Mouse (Mus musculus) heart, embryonic 16.5 days (tissue): ENCODE results near the gene Helt. TPM values are rescaled to one million over a fixed set of nuclear protein-coding genes. Genes with fewer than 3 reads are reported as not detected.

Source experiments
- ATAC-seq: fragments of 200-750 bp; cut with Nextera tagmentation; replicated peaks from 2 replicates; pipeline ENCODE4 v1.8.0; 2017; ENCODE audit warnings: moderate number of reproducible peaks; ENCODE audit not compliant: insufficient read depth, low FRiP score; ENCODE audit errors: extremely low read depth
- H3K27ac ChIP-seq: fragments of 300-500 bp; sonication (generic); 2 replicates; pipeline ENCODE4 v1.5.1; 2014; ENCODE audit warnings: mild to moderate bottlenecking, low read length, control low read depth, moderate library complexity
- H3K27me3 ChIP-seq: fragments of 300-500 bp; sonication (generic); 2 replicates; pipeline ENCODE4 v1.6.1; 2014; ENCODE audit warnings: low read length, mixed read lengths; ENCODE audit not compliant: control insufficient read depth, insufficient read depth
- H3K36me3 ChIP-seq: fragments of 300-500 bp; sonication (generic); 2 replicates; pipeline ENCODE4 v1.6.1; 2014; ENCODE audit not compliant: control insufficient read depth, insufficient read depth
- H3K4me1 ChIP-seq: fragments of 300-500 bp; sonication (generic); 2 replicates; pipeline ENCODE4 v1.6.1; 2014; ENCODE audit warnings: low read length, mixed read lengths; ENCODE audit not compliant: control insufficient read depth, insufficient read depth
- H3K4me2 ChIP-seq: fragments of 300-500 bp; sonication (generic); 2 replicates; pipeline ENCODE4 v1.6.1; 2014; ENCODE audit warnings: low read depth, mild to moderate bottlenecking, control low read depth, low read length
- H3K4me3 ChIP-seq: fragments of 300-500 bp; sonication (generic); 2 replicates; pipeline ENCODE4 v1.5.1; 2014; ENCODE audit warnings: mild to moderate bottlenecking, control low read depth, low read length
- H3K9ac ChIP-seq: fragments of 300-500 bp; sonication (generic); 2 replicates; pipeline ENCODE4 v1.6.1; 2014; ENCODE audit warnings: low read length, control low read depth
- H3K9me3 ChIP-seq: fragments of 300-500 bp; sonication (generic); replicated peaks from 2 replicates; pipeline ENCODE4 v1.6.1; 2016; ENCODE audit warnings: low read length; ENCODE audit not compliant: control insufficient read depth
- WGBS: fragments of 180-500 bp; shearing (Covaris S2); extraction: QIAGEN DNeasy Blood & Tissue Kit; methylation state at CpG from one replicate; pipeline ENCODE4 v1.1.7; 2014; 5-methylcytosine and 5-hydroxymethylcytosine counted together
- polyA plus RNA-seq: library from polyadenylated mRNA; unstranded; fragments of >200 nt; fragmentation: Nextera tagmentation; extraction: Ambion mirVana; gene quantifications from 2 replicates; pipeline ENCODE4 v1.2.1, GENCODE M21; 2015

The Helt gene
- polyA plus RNA-seq, result not detected in 2 replicates

DNA sequence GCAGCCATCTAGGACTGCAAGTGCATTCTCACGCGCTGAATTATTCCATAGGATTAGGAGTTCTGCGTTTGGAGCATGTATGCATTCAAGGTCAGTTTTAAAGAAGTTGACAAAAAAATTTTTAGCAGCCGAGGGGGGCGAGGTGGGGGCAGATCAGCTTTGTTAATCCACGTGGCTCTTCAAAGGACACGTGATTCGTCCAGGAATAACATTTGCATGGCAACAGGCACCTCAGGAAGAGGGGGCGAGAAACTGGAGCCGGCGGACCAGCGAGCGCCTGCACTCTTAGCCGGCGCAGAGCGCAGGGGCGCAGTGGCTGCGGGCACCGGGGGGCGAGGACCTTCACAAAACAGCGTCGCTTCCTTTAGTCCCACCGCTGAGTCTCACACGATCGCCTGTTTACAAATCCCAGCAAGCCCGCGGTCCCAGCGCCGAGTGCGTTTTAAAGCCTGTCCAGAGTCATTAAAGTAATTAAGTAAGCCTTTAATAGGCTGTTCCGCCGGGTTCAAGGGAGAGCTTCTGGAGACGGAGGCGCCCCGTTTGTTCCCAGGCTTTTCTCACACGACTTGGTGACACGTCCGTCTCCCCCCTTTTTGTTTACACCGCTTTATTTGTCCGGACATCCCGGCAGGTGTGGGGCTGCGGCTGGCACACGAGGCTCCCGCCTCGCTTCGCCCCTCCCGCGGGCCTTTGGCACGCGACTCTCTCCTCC is at the start of gene Helt:
Gene Helt (minus strand): TSS at position 491 of the 712 bp plus-strand sequence.
- no peaks in the 10 kb centered on the region for H3K9me3 ChIP-seq
- H3K36me3 ChIP-seq, result no peaks in the 10 kb centered on the region
- H3K4me1 ChIP-seq, result peaks cover 2% of the 10 kb centered on the region; the same call in 1 of the 2 replicates
- ATAC-seq, result no peak
- H3K4me3 ChIP-seq, result peak within 1 kb of the TSS; percentile 30
- no peak within 1 kb of the TSS for H3K27ac ChIP-seq
- WGBS, result under 1% methylated on average over 50 of the region's 50 CpGs
- H3K27me3 ChIP-seq, result peaks cover 89% of the 10 kb centered on the region
- no peak within 1 kb of the TSS for H3K9ac ChIP-seq
- peak within 1 kb of the TSS; percentile 43 for H3K4me2 ChIP-seq

DNA sequence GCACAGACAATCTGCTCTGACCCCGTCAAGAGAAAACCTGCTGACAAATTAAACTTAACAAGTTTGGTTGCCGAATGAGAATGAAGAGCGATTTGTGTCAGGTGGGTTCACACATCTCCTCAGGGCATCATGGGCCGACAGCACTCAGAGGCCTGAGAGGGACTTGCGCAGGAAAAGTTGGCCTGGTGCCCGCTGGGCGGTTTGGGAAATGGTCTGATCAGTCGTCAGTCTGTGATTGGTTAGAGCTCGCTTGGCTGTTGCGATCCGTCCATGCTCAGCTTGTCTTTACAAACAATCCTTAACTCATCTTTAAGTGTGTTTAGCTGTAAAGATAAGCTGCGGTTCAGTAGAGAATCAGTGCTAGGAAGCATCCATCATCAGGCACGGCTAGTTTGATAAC is 47.8 kb upstream of the Helt start:
- H3K27me3 ChIP-seq, result no peaks in the 10 kb centered on the region
- H3K4me1 ChIP-seq, result no peaks in the 10 kb centered on the region
- peak; percentile 76 for ATAC-seq
- WGBS, result 23% methylated on average over 13 of the region's 13 CpGs
- no peak overlapping the region for H3K9ac ChIP-seq
- H3K4me3 ChIP-seq, result peak overlapping the region; percentile 30
- peak overlapping the region; percentile 54 for H3K4me2 ChIP-seq
- H3K36me3 ChIP-seq, result no peaks in the 10 kb centered on the region
- no peak overlapping the region for H3K27ac ChIP-seq
- no peaks in the 10 kb centered on the region for H3K9me3 ChIP-seq

DNA sequence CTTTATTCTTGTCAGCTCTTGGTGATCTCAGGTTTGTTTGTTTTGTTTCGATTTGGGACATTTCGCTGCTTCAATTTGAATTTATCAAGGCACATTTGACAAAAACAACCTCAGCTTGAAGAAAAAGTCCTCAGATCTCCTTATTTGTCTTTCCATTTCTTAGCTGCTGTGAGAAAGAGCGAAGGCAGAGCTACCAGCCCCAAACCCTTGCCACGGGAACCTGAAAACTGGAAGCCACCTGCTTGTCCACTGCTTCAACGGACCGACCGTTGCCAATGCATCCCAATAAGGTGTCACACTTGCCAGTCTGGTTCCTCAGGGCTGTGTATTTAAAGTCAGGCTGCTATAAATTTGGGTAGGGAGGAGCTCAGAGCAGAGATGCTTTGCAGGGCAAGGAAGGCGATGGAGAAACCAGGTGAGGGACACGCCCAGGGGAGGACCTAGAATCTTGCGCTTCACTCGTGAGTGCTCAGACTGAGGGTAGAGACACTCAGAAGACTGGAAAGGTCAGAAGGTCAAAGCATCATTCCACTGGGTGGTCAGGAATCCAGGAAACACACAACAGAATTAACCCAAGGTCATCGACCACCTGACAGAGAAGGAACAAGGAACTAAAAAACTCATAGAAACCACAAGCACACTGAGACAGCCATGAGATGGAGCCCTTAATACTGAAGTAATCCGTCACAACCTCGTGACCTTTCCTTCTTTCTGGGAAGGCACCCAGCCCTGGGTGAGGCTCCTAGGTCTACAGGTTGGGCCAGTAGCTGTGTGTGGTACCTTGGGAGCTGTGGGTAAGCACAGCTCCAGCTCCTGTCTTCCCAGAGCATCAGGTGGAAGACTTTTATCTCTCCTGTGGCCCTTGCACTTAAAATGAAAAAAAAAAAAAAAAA is 46.2 kb upstream of the Helt start:
- Histone ChIP-seq H3K4me2 (no peak overlapping the region), H3K27me3 (no peaks in the 10 kb centered on the region), H3K4me1 (no peaks in the 10 kb centered on the region), H3K4me3 (no peak overlapping the region), H3K9me3 (no peaks in the 10 kb centered on the region), H3K27ac (no peak overlapping the region), H3K36me3 (no peaks in the 10 kb centered on the region), H3K9ac (no peak overlapping the region)
- WGBS, result 81% methylated on average over 14 of the region's 14 CpGs
- ATAC-seq, result no peak

DNA sequence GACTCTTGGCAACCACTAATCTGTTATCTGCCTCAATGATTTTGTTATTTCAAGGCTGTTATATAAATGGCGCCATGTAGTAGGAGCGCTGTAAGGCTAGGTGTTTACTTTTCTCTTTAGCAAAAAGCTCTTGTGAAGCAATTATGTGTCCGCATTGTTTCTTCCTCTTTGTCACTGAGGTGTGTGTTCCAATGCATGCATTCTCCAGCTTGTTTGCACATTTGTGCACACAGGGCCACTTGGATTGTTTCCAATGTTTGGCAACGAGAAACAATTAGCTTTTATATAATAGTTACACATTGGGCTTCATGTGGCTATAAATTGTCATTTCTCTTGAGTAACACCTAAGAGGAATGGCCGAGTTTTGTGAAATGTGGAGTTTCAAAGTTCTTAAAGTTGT is 44.8 kb upstream of the Helt start:
- Histone ChIP-seq H3K9me3 (no peaks in the 10 kb centered on the region), H3K27ac (no peak overlapping the region), H3K4me3 (no peak overlapping the region), H3K36me3 (no peaks in the 10 kb centered on the region), H3K27me3 (no peaks in the 10 kb centered on the region), H3K4me1 (no peaks in the 10 kb centered on the region), H3K9ac (no peak overlapping the region), H3K4me2 (no peak overlapping the region)
- 79% methylated on average over 5 of the region's 5 CpGs for WGBS
- ATAC-seq, result no peak

DNA sequence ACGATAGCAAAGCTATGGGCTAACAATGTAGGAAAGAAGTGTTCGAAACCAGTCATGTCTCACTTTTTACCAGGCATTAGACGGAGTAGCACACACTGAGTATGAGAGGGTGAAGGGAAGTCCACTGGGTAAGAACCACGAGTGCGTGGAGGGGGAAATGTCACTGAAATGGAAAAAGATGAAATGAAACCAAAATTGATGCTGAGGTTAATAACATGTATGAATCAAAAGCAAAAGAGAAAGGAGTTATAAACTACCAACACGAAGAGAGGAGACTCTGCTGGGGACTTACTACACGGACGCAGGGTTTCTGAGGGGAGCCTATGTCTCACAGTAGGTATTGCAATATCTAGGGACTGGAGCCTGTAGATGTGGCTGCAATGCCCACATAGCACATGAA is 41.9 kb upstream of the Helt start:
- no peaks in the 10 kb centered on the region for H3K36me3 ChIP-seq
- no peak overlapping the region for H3K9ac ChIP-seq
- H3K4me2 ChIP-seq, result no peak overlapping the region
- no peaks in the 10 kb centered on the region for H3K4me1 ChIP-seq
- H3K27ac ChIP-seq, result no peak overlapping the region
- ATAC-seq, result no peak
- no peaks in the 10 kb centered on the region for H3K9me3 ChIP-seq
- no peaks in the 10 kb centered on the region for H3K27me3 ChIP-seq
- 86% methylated on average over 8 of the region's 8 CpGs for WGBS
- no peak overlapping the region for H3K4me3 ChIP-seq

DNA sequence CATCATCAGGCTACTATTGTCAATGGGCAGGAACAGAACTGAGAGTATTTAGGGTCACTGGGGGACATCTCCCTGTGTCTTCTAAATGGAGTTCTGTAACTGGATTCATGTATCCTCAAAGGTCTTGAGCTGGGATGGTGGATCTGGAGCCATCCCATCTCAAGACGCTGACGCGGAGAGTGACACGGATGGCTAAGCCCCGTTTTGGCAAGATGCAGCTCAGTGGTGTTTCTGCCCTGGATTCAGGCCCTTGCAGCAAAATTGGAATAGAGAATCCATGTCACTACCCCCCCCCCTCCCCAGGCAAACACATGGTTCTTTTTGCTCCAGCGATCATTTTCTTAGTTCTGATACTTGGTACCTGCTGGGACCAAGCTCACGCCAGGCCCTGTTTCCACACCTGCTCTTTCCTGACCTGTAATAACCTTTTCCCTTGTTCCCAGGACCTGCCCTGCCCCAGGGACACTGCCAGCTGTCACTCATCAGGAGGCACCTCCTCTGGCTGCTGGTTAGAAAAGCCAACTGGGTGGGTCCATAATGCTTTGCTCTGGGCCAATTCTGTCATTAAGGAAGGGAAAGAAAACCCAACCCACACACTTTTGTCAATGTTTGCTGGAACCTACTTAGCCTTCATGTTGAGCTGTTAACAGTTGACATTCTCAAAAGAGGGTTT is 38.1 kb upstream of the Helt start:
- H3K27me3 ChIP-seq, result no peaks in the 10 kb centered on the region
- WGBS, result 87% methylated on average over 7 of the region's 7 CpGs
- H3K4me3 ChIP-seq, result no peak overlapping the region
- H3K9me3 ChIP-seq, result no peaks in the 10 kb centered on the region
- ATAC-seq, result no peak
- no peak overlapping the region for H3K4me2 ChIP-seq
- no peaks in the 10 kb centered on the region for H3K36me3 ChIP-seq
- peaks cover 12% of the 10 kb centered on the region for H3K4me1 ChIP-seq
- H3K9ac ChIP-seq, result no peak overlapping the region
- H3K27ac ChIP-seq, result no peak overlapping the region

DNA sequence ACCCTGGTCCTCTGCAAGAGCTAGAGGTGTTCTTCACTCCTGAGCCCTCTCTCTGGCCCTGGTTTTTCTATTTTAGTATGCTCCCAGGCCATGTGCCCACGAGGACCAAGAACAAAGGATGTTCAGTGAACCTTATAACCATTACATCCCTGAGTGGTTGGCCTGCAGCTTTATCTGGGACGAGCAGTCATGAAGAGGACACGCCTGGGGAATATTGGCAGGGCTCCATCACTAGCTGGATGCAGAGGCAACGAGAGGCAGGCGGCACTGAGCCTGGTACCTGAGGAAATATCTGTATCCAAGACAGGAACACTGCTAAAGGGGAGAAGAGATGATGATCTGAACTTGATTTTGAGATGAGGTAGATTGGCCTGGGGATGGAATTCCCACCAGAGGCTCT is 37.3 kb upstream of the Helt start:
- H3K36me3 ChIP-seq, result no peaks in the 10 kb centered on the region
- ATAC-seq, result no peak
- H3K9me3 ChIP-seq, result no peaks in the 10 kb centered on the region
- peaks cover 12% of the 10 kb centered on the region for H3K4me1 ChIP-seq
- H3K9ac ChIP-seq, result no peak overlapping the region
- H3K4me2 ChIP-seq, result no peak overlapping the region
- no peaks in the 10 kb centered on the region for H3K27me3 ChIP-seq
- H3K27ac ChIP-seq, result no peak overlapping the region
- 51% methylated on average over 5 of the region's 5 CpGs for WGBS
- no peak overlapping the region for H3K4me3 ChIP-seq

DNA sequence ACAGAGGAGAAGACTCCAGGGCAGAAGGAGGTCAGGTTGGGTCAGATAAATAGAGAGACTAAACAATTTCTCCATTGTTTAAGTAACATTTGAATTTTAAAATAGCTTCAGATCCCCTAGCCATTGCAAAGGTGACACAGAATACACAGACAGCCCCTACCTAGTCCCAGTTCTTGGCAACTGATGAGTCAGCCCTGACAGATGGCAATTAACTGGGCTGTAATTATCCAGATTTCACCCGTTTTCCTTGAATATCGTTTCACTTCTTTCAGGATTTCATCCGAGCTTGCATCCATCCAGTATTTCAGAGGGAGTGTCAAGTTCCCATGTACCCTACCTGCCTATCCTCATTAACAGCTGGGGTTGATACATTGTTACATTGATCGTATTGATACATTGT is 34.9 kb upstream of the Helt start:
- ATAC-seq, result no peak
- Histone ChIP-seq H3K4me3 (no peak overlapping the region), H3K36me3 (no peaks in the 10 kb centered on the region), H3K4me2 (no peak overlapping the region), H3K9me3 (peaks cover 8% of the 10 kb centered on the region), H3K27me3 (no peaks in the 10 kb centered on the region), H3K27ac (no peak overlapping the region), H3K4me1 (peaks cover 12% of the 10 kb centered on the region), H3K9ac (no peak overlapping the region)
- 78% methylated on average over 4 of the region's 4 CpGs for WGBS

DNA sequence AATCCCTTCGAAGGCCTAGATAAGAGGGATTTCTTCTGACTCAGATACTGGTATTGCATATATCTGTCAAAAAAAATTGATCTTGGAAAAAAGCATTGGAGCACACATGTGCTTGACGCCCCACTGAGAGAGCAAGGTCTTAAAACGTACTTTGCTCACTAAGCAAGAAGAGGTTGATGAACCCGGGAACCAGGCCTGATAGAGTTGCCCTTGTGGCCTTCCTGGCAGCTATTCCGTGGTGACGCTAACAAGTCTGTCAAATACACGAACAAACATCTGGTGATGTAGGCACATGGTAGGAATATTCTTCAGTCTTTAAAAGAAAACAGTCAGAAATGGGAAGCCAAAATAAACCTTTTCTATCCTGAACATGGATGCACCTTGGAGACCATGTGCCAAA is 32.8 kb upstream of the Helt start:
- H3K27ac ChIP-seq, result no peak overlapping the region
- peaks cover 8% of the 10 kb centered on the region for H3K9me3 ChIP-seq
- H3K27me3 ChIP-seq, result no peaks in the 10 kb centered on the region
- peaks cover 12% of the 10 kb centered on the region for H3K4me1 ChIP-seq
- H3K36me3 ChIP-seq, result no peaks in the 10 kb centered on the region
- no peak overlapping the region for H3K4me3 ChIP-seq
- H3K4me2 ChIP-seq, result no peak overlapping the region
- WGBS, result 81% methylated on average over 7 of the region's 7 CpGs
- ATAC-seq, result no peak
- no peak overlapping the region for H3K9ac ChIP-seq
